Comparison of ENCODE assay signal across 24 mouse cellular contexts in the genomic region with DNA sequence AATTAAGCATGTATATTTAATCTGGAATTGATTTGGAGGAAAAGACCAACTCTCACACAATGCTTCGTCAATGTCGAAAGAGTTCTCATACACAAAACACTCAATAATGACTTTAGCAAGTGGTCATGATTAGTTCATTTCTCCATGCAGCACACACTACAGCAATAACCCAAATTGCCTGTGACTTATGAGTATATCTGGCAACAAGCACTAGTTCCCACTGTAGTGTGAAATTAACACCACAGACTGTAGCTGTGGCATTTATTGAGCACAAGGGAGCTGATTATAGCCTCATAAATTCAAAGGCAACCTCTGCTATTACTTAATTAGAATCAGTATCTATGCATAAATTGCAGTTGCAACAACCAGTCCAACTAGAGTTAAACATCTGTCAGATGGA.
DNase-seq lines count a peak whose midpoint lies in the region; ATAC-seq and TF ChIP-seq lines count a peak whose summit lies in the region.
"Had no signal": no experiment of that assay in that cellular context is flagged by ENCODE, and none has a peak within 500 bp of the region (broad histone marks: within the 10 kb centered on the region; RNA-seq: fewer than 3 reads in every experiment).

No protein-coding gene starts in this region.

- no peaks in the 10 kb centered on the region for H3K4me1 ChIP-seq in forebrain, embryonic 14.5 days (ENCODE audit: control insufficient read depth, insufficient read depth, low read length)
- peaks cover 9% of the 10 kb centered on the region for H3K4me1 ChIP-seq in forebrain, embryonic 12.5 days
- H3K4me1 ChIP-seq in limb, embryonic 12.5 days (replicated peaks): peaks cover 8% of the 10 kb centered on the region; the same call in 1 of the 2 replicates
- peaks cover 11% of the 10 kb centered on the region for H3K4me1 ChIP-seq in limb, embryonic 10.5 days
- H3K4me1 ChIP-seq in hindbrain, postnatal 0 days (ENCODE audit: insufficient read depth, low read length): no peaks in the 10 kb centered on the region
- H3K4me1 ChIP-seq in neural tube, embryonic 15.5 days: peaks cover 10% of the 10 kb centered on the region
- H3K4me1 ChIP-seq: liver, embryonic 12.5 days had no signal

- H3K27me3 ChIP-seq in forebrain, embryonic 14.5 days (replicated peaks; ENCODE audit: control insufficient read depth, insufficient read depth, low read length): no peaks in the 10 kb centered on the region
- H3K27me3 ChIP-seq in forebrain, embryonic 12.5 days: no peaks in the 10 kb centered on the region
- no peaks in the 10 kb centered on the region; the same call in 1 of the 2 replicates for H3K27me3 ChIP-seq in limb, embryonic 12.5 days
- H3K27me3 ChIP-seq in limb, embryonic 10.5 days (ENCODE audit: low read depth, poor library complexity, severe bottlenecking): no peaks in the 10 kb centered on the region
- no peaks in the 10 kb centered on the region for H3K27me3 ChIP-seq in hindbrain, postnatal 0 days (ENCODE audit: insufficient read depth, low read length)
- 0 out of 2 replicates have a peak, but pooled peaks cover 4% of the 10 kb centered on the region for H3K27me3 ChIP-seq in neural tube, embryonic 15.5 days (replicated peaks)
- H3K27me3 ChIP-seq: heart, embryonic 12.5 days; liver, embryonic 12.5 days had no signal

- no peak for TF ChIP-seq CTCF in hindbrain, postnatal 0 days (IDR thresholded peaks at IDR 0.05; ENCODE audit: low read depth)

- H3K4me3 ChIP-seq in forebrain, embryonic 14.5 days (ENCODE audit: low read depth, low read length): no peak overlapping the region
- no peak overlapping the region for H3K4me3 ChIP-seq in forebrain, embryonic 12.5 days (replicated peaks)
- no peak overlapping the region for H3K4me3 ChIP-seq in limb, embryonic 12.5 days (replicated peaks)
- no peak overlapping the region for H3K4me3 ChIP-seq in limb, embryonic 10.5 days
- H3K4me3 ChIP-seq in hindbrain, postnatal 0 days (ENCODE audit: low read length): no peak overlapping the region
- H3K4me3 ChIP-seq in neural tube, embryonic 15.5 days (replicated peaks): no peak overlapping the region
- H3K4me3 ChIP-seq: heart, embryonic 12.5 days; liver, embryonic 12.5 days; midbrain, embryonic 10.5 days had no signal

- 86% methylated on average over 2 of the region's 2 CpGs for WGBS in forebrain, embryonic 14.5 days
- WGBS in forebrain, embryonic 12.5 days: 83% methylated on average over 2 of the region's 2 CpGs
- WGBS in limb, embryonic 12.5 days: 22% methylated on average over 2 of the region's 2 CpGs
- 87% methylated on average over 2 of the region's 2 CpGs for WGBS in limb, embryonic 10.5 days
- WGBS in hindbrain, postnatal 0 days: 90% methylated on average over 2 of the region's 2 CpGs
- WGBS in neural tube, embryonic 15.5 days: 31% methylated on average over 2 of the region's 2 CpGs

- H3K9ac ChIP-seq in forebrain, embryonic 14.5 days (ENCODE audit: low read length): no peak overlapping the region
- no peak overlapping the region for H3K9ac ChIP-seq in forebrain, embryonic 12.5 days
- H3K9ac ChIP-seq in limb, embryonic 12.5 days (replicated peaks): no peak overlapping the region
- H3K9ac ChIP-seq in hindbrain, postnatal 0 days (replicated peaks; ENCODE audit: low read length): no peak overlapping the region
- no peak overlapping the region for H3K9ac ChIP-seq in neural tube, embryonic 15.5 days (replicated peaks)
- H3K9ac ChIP-seq: heart, embryonic 12.5 days; liver, embryonic 12.5 days had no signal

- H3K27ac ChIP-seq in forebrain, embryonic 14.5 days (ENCODE audit: low read depth, low read length): no peak overlapping the region
- H3K27ac ChIP-seq in forebrain, embryonic 12.5 days: no peak overlapping the region
- H3K27ac ChIP-seq in limb, embryonic 12.5 days: no peak overlapping the region
- H3K27ac ChIP-seq in limb, embryonic 10.5 days: no peak overlapping the region
- H3K27ac ChIP-seq in hindbrain, postnatal 0 days: no peak overlapping the region
- no peak overlapping the region for H3K27ac ChIP-seq in neural tube, embryonic 15.5 days (replicated peaks)
- H3K27ac ChIP-seq: liver, embryonic 12.5 days; midbrain, embryonic 10.5 days had no signal

- no peaks in the 10 kb centered on the region for H3K36me3 ChIP-seq in forebrain, embryonic 14.5 days (ENCODE audit: control insufficient read depth, insufficient read depth, low read length)
- H3K36me3 ChIP-seq in forebrain, embryonic 12.5 days (replicated peaks): no peaks in the 10 kb centered on the region
- no peaks in the 10 kb centered on the region for H3K36me3 ChIP-seq in limb, embryonic 12.5 days
- no peaks in the 10 kb centered on the region for H3K36me3 ChIP-seq in limb, embryonic 10.5 days
- no peaks in the 10 kb centered on the region for H3K36me3 ChIP-seq in hindbrain, postnatal 0 days (ENCODE audit: insufficient read depth, low read length)
- no peaks in the 10 kb centered on the region for H3K36me3 ChIP-seq in neural tube, embryonic 15.5 days
- H3K36me3 ChIP-seq: heart, embryonic 12.5 days; liver, embryonic 12.5 days; midbrain, embryonic 10.5 days had no signal

- H3K4me2 ChIP-seq in forebrain, embryonic 14.5 days (ENCODE audit: low read length): no peak overlapping the region
- no peak overlapping the region for H3K4me2 ChIP-seq in forebrain, embryonic 12.5 days
- no peak overlapping the region for H3K4me2 ChIP-seq in limb, embryonic 12.5 days
- H3K4me2 ChIP-seq in hindbrain, postnatal 0 days (ENCODE audit: low read depth, low read length): no peak overlapping the region
- H3K4me2 ChIP-seq in neural tube, embryonic 15.5 days: no peak overlapping the region
- H3K4me2 ChIP-seq: heart, embryonic 12.5 days; liver, embryonic 12.5 days had no signal

- H3K9me3 ChIP-seq in forebrain, embryonic 14.5 days (replicated peaks; ENCODE audit: control insufficient read depth, low read length): no peaks in the 10 kb centered on the region
- no peaks in the 10 kb centered on the region for H3K9me3 ChIP-seq in forebrain, embryonic 12.5 days
- H3K9me3 ChIP-seq in limb, embryonic 12.5 days: no peaks in the 10 kb centered on the region
- H3K9me3 ChIP-seq in limb, embryonic 10.5 days (replicated peaks): no peaks in the 10 kb centered on the region
- H3K9me3 ChIP-seq in hindbrain, postnatal 0 days (ENCODE audit: low read length): no peaks in the 10 kb centered on the region
- no peaks in the 10 kb centered on the region for H3K9me3 ChIP-seq in neural tube, embryonic 15.5 days (replicated peaks)
- H3K9me3 ChIP-seq: heart, embryonic 12.5 days; liver, embryonic 12.5 days; midbrain, embryonic 10.5 days had no signal

- ATAC-seq in forebrain, embryonic 14.5 days: no peak
- no peak for ATAC-seq in forebrain, embryonic 12.5 days (ENCODE audit: low FRiP score)
- peak; percentile 81; the same call in 1 of the 2 replicates for ATAC-seq in limb, embryonic 12.5 days (ENCODE audit: insufficient number of reproducible peaks, insufficient read depth, low FRiP score, low TSS enrichment, low read depth)
- ATAC-seq in hindbrain, postnatal 0 days: no peak
- ATAC-seq in neural tube, embryonic 15.5 days (ENCODE audit: low FRiP score): peak; percentile 93
- ATAC-seq: intestine, postnatal 0 days; liver, embryonic 12.5 days had no signal

- peak; percentile 14 for DNase-seq in forebrain, embryonic 14.5 days (ENCODE audit: low spot score)
- DNase-seq in limb, embryonic 10.5 days (ENCODE audit: low spot score): no peak
- peak; percentile 32 for DNase-seq in hindbrain, postnatal 0 days (ENCODE audit: low spot score)
- DNase-seq in thymus, postnatal 14 days: no peak
- no peak for DNase-seq in ovary, postnatal 10 days (ENCODE audit: low spot score)
- DNase-seq: adrenal gland, postnatal 10 days; cerebellum, adult 8-10 months; cerebellum, postnatal 36 days; embryo, embryonic 11 days; gastrocnemius, postnatal 14 days; heart, adult 18-20 months; heart, postnatal 10 days; kidney, postnatal 25 days; left cerebral cortex, postnatal 4 days; lung, adult 18-20 months; lung, postnatal 10 days; right cerebral cortex, postnatal 14 days had no signal

Comparison
In these comparisons a context has a peak if more than half of its experiments do, and no peak if none do; other contexts are left out.
1. ATAC-seq: peak in limb, embryonic 12.5 days (single experiment) and neural tube, embryonic 15.5 days (single experiment); none in forebrain, embryonic 14.5 days (single experiment), forebrain, embryonic 12.5 days (single experiment) and hindbrain, postnatal 0 days (single experiment).
2. DNase-seq: peak in forebrain, embryonic 14.5 days (single experiment) and hindbrain, postnatal 0 days (single experiment); none in limb, embryonic 10.5 days (single experiment), thymus, postnatal 14 days (single experiment) and ovary, postnatal 10 days (single experiment).